Mouse (Mus musculus) cerebellum, adult 2 months (tissue): ENCODE data around the gene Nup43. TPM values are rescaled to one million over a fixed set of nuclear protein-coding genes. Genes with fewer than 3 reads are reported as not detected.

Source experiments
- DNase-seq, 2 experiments: peaks; one replicate each; pipeline ENCODE4 v3.0.0; 2021
- H3K27ac ChIP-seq: fragments of 200-500 bp; 2 replicates; pipeline ENCODE4 v1.5.1; 2012; ENCODE audit warnings: low read length, control low read depth, inconsistent platforms; ENCODE audit not compliant: insufficient read depth
- H3K27me3 ChIP-seq: fragments of 200-500 bp; 2 replicates; pipeline ENCODE4 v1.6.1; 2012; ENCODE audit warnings: inconsistent platforms, mild to moderate bottlenecking, low read length, moderate library complexity; ENCODE audit not compliant: control insufficient read depth, insufficient read depth
- H3K4me1 ChIP-seq: fragments of 200-500 bp; 2 replicates; pipeline ENCODE4 v1.6.1; 2011; ENCODE audit warnings: low read length; ENCODE audit not compliant: control insufficient read depth, insufficient read depth
- H3K4me3 ChIP-seq: fragments of 200-500 bp; replicated peaks from 2 replicates; pipeline ENCODE3; 2011; ENCODE audit warnings: mild to moderate bottlenecking, low read depth, low read length, control low read depth; ENCODE audit not compliant: insufficient read depth
- CTCF ChIP-seq: fragments of 200-500 bp; IDR thresholded peaks from 2 replicates; pipeline ENCODE4 v1.5.1; 2011; ENCODE audit warnings: low read depth, mild to moderate bottlenecking, control low read depth, low read length, moderate library complexity, borderline replicate concordance; ENCODE audit not compliant: insufficient read depth
- POLR2A ChIP-seq: fragments of 200-500 bp; IDR thresholded peaks from 2 replicates; pipeline ENCODE4 v1.6.1; 2011; ENCODE audit warnings: low read length, control low read depth, borderline replicate concordance; ENCODE audit not compliant: insufficient read depth
- WGBS: fragments of 180-500 bp; shearing (Covaris S2); methylation state at CpG from one replicate; pipeline ENCODE4 v1.1.7; 2018; 5-methylcytosine and 5-hydroxymethylcytosine counted together
- polyA plus RNA-seq: library from polyadenylated mRNA; depleted of rRNA; stranded (reverse); fragments of >200 nt; gene quantifications from 2 replicates; pipeline ENCODE4 v1.2.3, GENCODE M21; 2012; rRNA removed

Gene Nup43
- polyA plus RNA-seq, 1 experiment: 10.2 TPM

DNA sequence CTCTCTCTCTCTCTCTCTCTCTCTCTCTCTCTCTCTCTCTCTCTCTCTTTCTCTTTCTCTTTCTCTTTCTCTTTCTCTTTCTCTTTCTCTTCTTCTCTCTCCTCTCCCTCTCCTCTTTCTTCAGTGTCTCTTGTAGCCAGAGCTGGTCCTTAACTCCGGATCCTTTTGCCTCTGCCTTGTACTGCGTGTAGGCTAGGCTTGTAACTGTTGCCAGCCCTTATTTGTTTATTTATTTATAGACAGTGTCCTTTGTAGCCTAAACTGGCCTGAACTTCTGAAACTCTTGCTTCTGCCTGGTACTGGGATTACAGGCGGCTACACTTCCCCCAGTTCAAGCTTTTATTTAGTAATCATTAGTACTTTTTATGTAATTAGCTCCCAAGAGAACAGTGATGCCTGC, 59.7 kb downstream of the Nup43 start:
- no peak overlapping the region for H3K4me3 ChIP-seq
- TF ChIP-seq CTCF (no peak), POLR2A (no peak)
- WGBS: 31% methylated on average over 3 of the region's 3 CpGs
- DNase-seq: no peak
- H3K27ac ChIP-seq: no peak overlapping the region
- H3K27me3 ChIP-seq: no peaks in the 10 kb centered on the region
- no peaks in the 10 kb centered on the region for H3K4me1 ChIP-seq

Other genes starting within 250 kb of the Nup43 start
- 0.10 and 0.21 TPM in 2 replicates for gene Ulbp1, start 193.9 kb upstream of the Nup43 start, polyA plus RNA-seq
- 137 and 141 TPM in 2 replicates for gene Lrp11, start 77.7 kb upstream of the Nup43 start, polyA plus RNA-seq
- 146 and 151 TPM in 2 replicates for gene Pcmt1, start 13.6 kb downstream of the Nup43 start, polyA plus RNA-seq
- gene Lats1, start 13.7 kb downstream of the Nup43 start, polyA plus RNA-seq: 20.5 and 22.2 TPM in 2 replicates
- gene Katna1, start 58.5 kb downstream of the Nup43 start, polyA plus RNA-seq: 12.5 and 13.8 TPM in 2 replicates
- gene Ginm1, start 125.3 kb downstream of the Nup43 start, polyA plus RNA-seq: 27.6 and 34.1 TPM in 2 replicates
- 22.3 and 23.1 TPM in 2 replicates for gene Ppil4, start 125.4 kb downstream of the Nup43 start, polyA plus RNA-seq
- gene Zc3h12d, start 165.0 kb downstream of the Nup43 start, polyA plus RNA-seq: 0.11 and 0.13 TPM in 2 replicates